Comparison of ENCODE assay signal across 11 mouse cellular contexts in the genomic region with DNA sequence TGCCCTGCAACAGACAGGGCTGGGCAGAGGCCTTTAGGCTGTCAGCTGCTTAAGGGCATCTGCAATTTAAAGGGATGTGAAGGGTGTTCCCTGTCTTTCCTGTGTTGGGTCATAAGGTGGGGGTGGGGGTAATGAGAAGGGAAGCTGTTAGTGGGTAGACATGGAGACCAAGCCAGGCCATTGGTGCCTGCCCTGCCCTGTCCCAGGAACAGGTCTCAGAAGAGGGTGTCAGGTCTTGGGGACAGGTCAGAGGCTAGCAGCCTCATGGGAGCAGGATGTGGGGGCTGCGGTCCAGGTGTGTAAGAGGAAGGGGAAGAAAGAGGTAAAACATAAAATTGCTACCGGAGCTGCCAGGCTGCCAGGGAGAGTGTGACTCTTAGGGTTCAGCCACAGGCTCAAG. TPM values are rescaled to one million over a fixed set of nuclear protein-coding genes. Genes with fewer than 3 reads are reported as not detected.
A peak's percentile ranks its signal among the peaks of the same experiment; 100 is the strongest.
DNase-seq lines count a peak whose midpoint lies in the region; ATAC-seq and TF ChIP-seq lines count a peak whose summit lies in the region.
"Had no signal": no experiment of that assay in that cellular context is flagged by ENCODE, and none has a peak within 500 bp of the region (broad histone marks: within the 10 kb centered on the region; RNA-seq: fewer than 3 reads in every experiment).

No protein-coding gene starts in this region.

- no peaks in the 10 kb centered on the region for H3K27me3 ChIP-seq in liver, embryonic 11.5 days (replicated peaks; ENCODE audit: control insufficient read depth, insufficient read depth, low read length)
- H3K27me3 ChIP-seq: lung, embryonic 15.5 days had no signal

- H3K4me2 ChIP-seq in liver, embryonic 11.5 days = no peak overlapping the region
- H3K4me2 ChIP-seq: lung, embryonic 15.5 days had no signal

- no peak for ATAC-seq in liver, embryonic 11.5 days (replicated peaks; ENCODE audit: low FRiP score)
- ATAC-seq in cerebellum, adult (ENCODE audit: insufficient number of reproducible peaks, low FRiP score, low TSS enrichment) = no peak

- H3K27ac ChIP-seq in liver, embryonic 11.5 days (ENCODE audit: low read depth, low read length) = no peak overlapping the region
- peak overlapping the region; percentile 47 for H3K27ac ChIP-seq in bone marrow macrophage, adult 2 months (ENCODE audit: insufficient read depth, low read depth, low read length)
- H3K27ac ChIP-seq: lung, embryonic 15.5 days had no signal

- WGBS in liver, embryonic 11.5 days = 83% methylated on average over 2 of the region's 2 CpGs

- H3K4me3 ChIP-seq in liver, embryonic 11.5 days (ENCODE audit: low read depth, low read length) = no peak overlapping the region
- peak overlapping the region; percentile 39 for H3K4me3 ChIP-seq in bone marrow macrophage, adult 2 months (ENCODE audit: insufficient read depth, low read length)
- H3K4me3 ChIP-seq: lung, embryonic 15.5 days had no signal

- H3K36me3 ChIP-seq in liver, embryonic 11.5 days (ENCODE audit: control insufficient read depth, insufficient read depth, low read length) = no peaks in the 10 kb centered on the region
- H3K36me3 ChIP-seq: lung, embryonic 15.5 days had no signal

- H3K9me3 ChIP-seq in liver, embryonic 11.5 days (ENCODE audit: control insufficient read depth, low read length) = no peaks in the 10 kb centered on the region
- H3K9me3 ChIP-seq: lung, embryonic 15.5 days had no signal

- TF ChIP-seq POLR2A in bone marrow macrophage, adult 2 months (IDR thresholded peaks at IDR 0.05; ENCODE audit: borderline replicate concordance, low read depth, low read length) = no peak

- H3K4me1 ChIP-seq in liver, embryonic 11.5 days (replicated peaks; ENCODE audit: control insufficient read depth, insufficient read depth, low read length) = peaks cover 14% of the 10 kb centered on the region
- peaks cover 76% of the 10 kb centered on the region for H3K4me1 ChIP-seq in bone marrow macrophage, adult 2 months (ENCODE audit: control insufficient read depth, insufficient read depth, low read length)

- no peak for TF ChIP-seq CTCF in bone marrow macrophage, adult 2 months (IDR thresholded peaks at IDR 0.05; ENCODE audit: low read depth, low read length)

- no peak overlapping the region for H3K9ac ChIP-seq in liver, embryonic 11.5 days (ENCODE audit: low read depth, low read length)
- H3K9ac ChIP-seq: lung, embryonic 15.5 days had no signal

- peak; percentile 23 for DNase-seq in liver, embryonic 11.5 days (ENCODE audit: low spot score)
- DNase-seq in liver = no peak
- peak; percentile 65 for DNase-seq in induced T-regulatory cell, adult 2 months (ENCODE audit: low read depth)
- peak; percentile 32 for DNase-seq in skeletal muscle tissue, adult 2 months (ENCODE audit: low read depth, low spot score)
- DNase-seq in adrenal gland, postnatal 4 days (ENCODE audit: low spot score in 2 of 2) = no peak
- no peak for DNase-seq in cerebellum, adult 8-10 months

RNA-seq across cellular contexts. Expression of a gene that starts 0.8 kb away (rescaled TPM):
- 19.2 and 20.7 TPM in 2 replicates for polyA plus RNA-seq in liver, embryonic 11.5 days (2014; fragmentation: Nextera tagmentation; extraction: Ambion mirVana)
- polyA plus RNA-seq in bone marrow macrophage, adult 2 months (2012; ENCODE audit: insufficient read depth, insufficient read length, missing spikeins) = 320 and 327 TPM in 2 replicates
- total RNA-seq in adrenal gland, postnatal 4 days (2021) = 10 to 100 TPM; 25.1 to 43.0 TPM
- total RNA-seq: MEL had no signal

RNA-seq across cellular contexts. Expression of a gene that starts 19.8 kb away (rescaled TPM):
- 1.9 and 3.7 TPM in 2 replicates for polyA plus RNA-seq in liver, embryonic 11.5 days (2014; fragmentation: Nextera tagmentation; extraction: Ambion mirVana)
- 10.2 and 13.8 TPM in 2 replicates for polyA plus RNA-seq in bone marrow macrophage, adult 2 months (2012; ENCODE audit: insufficient read depth, insufficient read length, missing spikeins)
- total RNA-seq in adrenal gland, postnatal 4 days (2021) = 100 to 1,000 TPM in 1 of 2 experiments, 10 to 100 TPM in 1; 79.5 to 219 TPM
- total RNA-seq: MEL had no signal

RNA-seq across cellular contexts. Expression of a gene that starts 26.8 kb away (rescaled TPM):
- 0.41 and 0.42 TPM in 2 replicates for polyA plus RNA-seq in liver, embryonic 11.5 days (2014; fragmentation: Nextera tagmentation; extraction: Ambion mirVana)
- polyA plus RNA-seq in bone marrow macrophage, adult 2 months (2012; ENCODE audit: insufficient read depth, insufficient read length, missing spikeins) = 5.6 TPM in 2 replicates
- total RNA-seq in adrenal gland, postnatal 4 days (2021) = not detected
- total RNA-seq: gastrocnemius, postnatal 36 days; MEL had no signal

RNA-seq across cellular contexts. Expression of a gene that starts 37.2 kb away (rescaled TPM):
- polyA plus RNA-seq in liver, embryonic 11.5 days (2014; fragmentation: Nextera tagmentation; extraction: Ambion mirVana) = 1.5 and 2.4 TPM in 2 replicates
- polyA plus RNA-seq in bone marrow macrophage, adult 2 months (2012; ENCODE audit: insufficient read depth, insufficient read length, missing spikeins) = 5.1 and 6.0 TPM in 2 replicates
- 100 to 1,000 TPM; 118 to 299 TPM for total RNA-seq in adrenal gland, postnatal 4 days (2021)
- total RNA-seq: MEL had no signal

Comparison
In these comparisons a context has a peak if more than half of its experiments do, and no peak if none do; other contexts are left out.
1. DNase-seq: peak in liver, embryonic 11.5 days (single experiment), induced T-regulatory cell, adult 2 months (single experiment) and skeletal muscle tissue, adult 2 months (single experiment); none in liver (single experiment), adrenal gland, postnatal 4 days (0 of 2) and cerebellum, adult 8-10 months (single experiment).
2. RNA of a gene that starts 0.8 kb away (polyA plus RNA-seq): 320 to 327 TPM in bone marrow macrophage, adult 2 months; 19.2 to 20.7 TPM in liver, embryonic 11.5 days; every median in the first group is over 10 times any median in the second.